Mouse (Mus musculus): ENCODE data around the gene Fbxw9. TPM values are rescaled to one million over a fixed set of nuclear protein-coding genes. Genes with fewer than 3 reads are reported as not detected.

Fbxw9 gene
- polyA plus RNA-seq, 1 experiment from 2014 or later = 22.1 TPM

- Histone ChIP-seq H3K27me3 (replicated peaks; ENCODE audit: control insufficient read depth, insufficient read depth, low read length) (no peaks in the 10 kb centered on the region), H3K4me2 (replicated peaks; ENCODE audit: low read depth) (no peak overlapping the region), H3K4me3 (ENCODE audit: low read depth, low read length) (no peak overlapping the region), H3K9me3 (ENCODE audit: control insufficient read depth) (no peaks in the 10 kb centered on the region), H3K27ac (ENCODE audit: low read depth, low read length) (no peak overlapping the region), H3K36me3 (ENCODE audit: control insufficient read depth, insufficient read depth) (peaks cover 54% of the 10 kb centered on the region), H3K4me1 (replicated peaks; ENCODE audit: control insufficient read depth, insufficient read depth, low read length) (0 out of 2 replicates have a peak, but pooled peaks cover 2% of the 10 kb centered on the region), H3K9ac (ENCODE audit: low read depth, low read length) (no peak overlapping the region)
- ATAC-seq = no peak
- WGBS = 97% methylated on average over 3 of the region's 3 CpGs
- TF ChIP-seq CTCF (IDR thresholded peaks at IDR 0.05; ENCODE audit: low read depth) = peak; percentile 31
Measured at GRCm38 (mm10) chr8:85021514-85022055, 38.3 kb upstream of the Fbxw9 start.

- 94% methylated on average over 3 of the region's 3 CpGs for WGBS
- ATAC-seq = no peak
- H3K9ac ChIP-seq (ENCODE audit: low read depth, low read length) = no peak overlapping the region
Measured at GRCm38 (mm10) chr8:85023846-85024245, 36.0 kb upstream of the Fbxw9 start.

GRCm38 (mm10) chr8:85025098-85025932, 34.5 kb upstream of the Fbxw9 start, which contains the start of gene Asna1:
TSS of gene Asna1 (minus strand) at chr8:85025281.
- Histone ChIP-seq H3K4me1 (replicated peaks; ENCODE audit: control insufficient read depth, insufficient read depth, low read length) (0 out of 2 replicates have a peak, but pooled peaks cover 5% of the 10 kb centered on the region), H3K9me3 (ENCODE audit: control insufficient read depth) (no peaks in the 10 kb centered on the region), H3K27ac (ENCODE audit: low read depth, low read length) (peak within 1 kb of the TSS; percentile 74), H3K36me3 (ENCODE audit: control insufficient read depth, insufficient read depth) (peaks cover 33% of the 10 kb centered on the region), H3K9ac (ENCODE audit: low read depth, low read length) (peak within 1 kb of the TSS; percentile 72), H3K27me3 (replicated peaks; ENCODE audit: control insufficient read depth, insufficient read depth, low read length) (no peaks in the 10 kb centered on the region), H3K4me3 (ENCODE audit: low read depth, low read length) (peak within 1 kb of the TSS; percentile 87), H3K4me2 (replicated peaks; ENCODE audit: low read depth) (peak within 1 kb of the TSS; percentile 91)
- 2% methylated on average over 30 of the region's 30 CpGs for WGBS
- no peak for TF ChIP-seq CTCF (IDR thresholded peaks at IDR 0.05; ENCODE audit: low read depth)
- peak; percentile 89 for ATAC-seq

More at GRCm38 (mm10) chr8:85023846-85024245, 36.0 kb upstream of the Fbxw9 start:
- peaks cover 40% of the 10 kb centered on the region for H3K36me3 ChIP-seq (ENCODE audit: control insufficient read depth, insufficient read depth)
- H3K9me3 ChIP-seq (ENCODE audit: control insufficient read depth) = no peaks in the 10 kb centered on the region
- no peak overlapping the region; the same call in 1 of the 2 replicates for H3K4me3 ChIP-seq (ENCODE audit: low read depth, low read length)
- H3K27ac ChIP-seq (ENCODE audit: low read depth, low read length) = no peak overlapping the region
- no peaks in the 10 kb centered on the region for H3K27me3 ChIP-seq (replicated peaks; ENCODE audit: control insufficient read depth, insufficient read depth, low read length)
- 0 out of 2 replicates have a peak, but pooled peaks cover 5% of the 10 kb centered on the region for H3K4me1 ChIP-seq (replicated peaks; ENCODE audit: control insufficient read depth, insufficient read depth, low read length)
- peak overlapping the region; percentile 91; the same call in 1 of the 2 replicates for H3K4me2 ChIP-seq (replicated peaks; ENCODE audit: low read depth)
- no peak for TF ChIP-seq CTCF (IDR thresholded peaks at IDR 0.05; ENCODE audit: low read depth)

- H3K4me1 ChIP-seq (replicated peaks; ENCODE audit: control insufficient read depth, insufficient read depth, low read length) = 0 out of 2 replicates have a peak, but pooled peaks cover 5% of the 10 kb centered on the region
- peak within 1 kb of the TSS; percentile 99 for H3K4me3 ChIP-seq (ENCODE audit: low read depth, low read length)
- no peaks in the 10 kb centered on the region for H3K27me3 ChIP-seq (replicated peaks; ENCODE audit: control insufficient read depth, insufficient read depth, low read length)
- peak within 1 kb of the TSS; percentile 91 for H3K4me2 ChIP-seq (replicated peaks; ENCODE audit: low read depth)
- WGBS = under 1% methylated on average over 72 of the region's 75 CpGs
- no peak for TF ChIP-seq CTCF (IDR thresholded peaks at IDR 0.05; ENCODE audit: low read depth)
- H3K9ac ChIP-seq (ENCODE audit: low read depth, low read length) = peak within 1 kb of the TSS; percentile 96
- ATAC-seq = peak; percentile 78
- H3K36me3 ChIP-seq (ENCODE audit: control insufficient read depth, insufficient read depth) = peaks cover 35% of the 10 kb centered on the region
- H3K9me3 ChIP-seq (ENCODE audit: control insufficient read depth) = no peaks in the 10 kb centered on the region
- H3K27ac ChIP-seq (ENCODE audit: low read depth, low read length) = peak within 1 kb of the TSS; percentile 93
Measured at GRCm38 (mm10) chr8:85026670-85027515, 33.0 kb upstream of the Fbxw9 start, which contains the start of gene Trir. TSS of gene Trir (plus strand) at chr8:85026823.

- no peak for ATAC-seq
- H3K27me3 ChIP-seq (replicated peaks; ENCODE audit: control insufficient read depth, insufficient read depth, low read length) = no peaks in the 10 kb centered on the region
- H3K9me3 ChIP-seq (ENCODE audit: control insufficient read depth) = no peaks in the 10 kb centered on the region
- 0 out of 2 replicates have a peak, but pooled peaks cover 5% of the 10 kb centered on the region for H3K4me1 ChIP-seq (replicated peaks; ENCODE audit: control insufficient read depth, insufficient read depth, low read length)
- H3K4me2 ChIP-seq (replicated peaks; ENCODE audit: low read depth) = peak overlapping the region; percentile 91
- TF ChIP-seq CTCF (IDR thresholded peaks at IDR 0.05; ENCODE audit: low read depth) = no peak
- H3K9ac ChIP-seq (ENCODE audit: low read depth, low read length) = peak overlapping the region; percentile 96
- peak overlapping the region; percentile 99 for H3K4me3 ChIP-seq (ENCODE audit: low read depth, low read length)
- peak overlapping the region; percentile 93 for H3K27ac ChIP-seq (ENCODE audit: low read depth, low read length)
- H3K36me3 ChIP-seq (ENCODE audit: control insufficient read depth, insufficient read depth) = peaks cover 35% of the 10 kb centered on the region
- 1% methylated on average over 13 of the region's 13 CpGs for WGBS
Measured at GRCm38 (mm10) chr8:85027516-85027855, 32.4 kb upstream of the Fbxw9 start.

Data from intestine, postnatal 0 days (tissue).